Mouse (Mus musculus) hindbrain, embryonic 16.5 days (tissue): ENCODE data around the gene Itgam. TPM values are rescaled to one million over a fixed set of nuclear protein-coding genes. Genes with fewer than 3 reads are reported as not detected.
"Not testable (repeated sequence)": the region's sequence is repeated elsewhere in the genome, so short reads cannot be mapped to it uniquely, and the experiment has no call there.

Source experiments
- ATAC-seq: fragments of 200-750 bp; cut with Nextera tagmentation; 2 replicates; pipeline ENCODE4 v1.8.0; 2017; ENCODE audit warnings: moderate TSS enrichment, moderate library complexity
- H3K27ac ChIP-seq: fragments of 300-500 bp; sonication (generic); 2 replicates; pipeline ENCODE4 v1.5.1; 2014; ENCODE audit warnings: low read depth, mild to moderate bottlenecking, control low read depth, low read length, moderate library complexity
- H3K27me3 ChIP-seq: fragments of 300-500 bp; sonication (generic); replicated peaks from 2 replicates; pipeline ENCODE4 v1.6.1; 2014; ENCODE audit warnings: low read length; ENCODE audit not compliant: control insufficient read depth, insufficient read depth
- H3K36me3 ChIP-seq: fragments of 300-500 bp; sonication (generic); 2 replicates; pipeline ENCODE4 v1.6.1; 2014; ENCODE audit warnings: mild to moderate bottlenecking, low read length, moderate library complexity, mixed read lengths; ENCODE audit not compliant: control insufficient read depth, insufficient read depth
- H3K4me1 ChIP-seq: fragments of 300-500 bp; sonication (generic); 2 replicates; pipeline ENCODE4 v1.6.1; 2014; ENCODE audit warnings: low read depth, low read length; ENCODE audit not compliant: control insufficient read depth, insufficient read depth
- H3K4me2 ChIP-seq: fragments of 300-500 bp; sonication (generic); 2 replicates; pipeline ENCODE4 v1.6.1; 2014; ENCODE audit warnings: mild to moderate bottlenecking, low read length, control low read depth, moderate library complexity
- H3K4me3 ChIP-seq: fragments of 300-500 bp; sonication (generic); 2 replicates; pipeline ENCODE4 v1.5.1; 2014; ENCODE audit warnings: mild to moderate bottlenecking, low read length, control low read depth, moderate library complexity
- H3K9ac ChIP-seq: fragments of 300-500 bp; sonication (generic); 2 replicates; pipeline ENCODE4 v1.6.1; 2014; ENCODE audit warnings: low read depth, mild to moderate bottlenecking, control low read depth, low read length, moderate library complexity
- H3K9me3 ChIP-seq: fragments of 300-500 bp; sonication (generic); 2 replicates; pipeline ENCODE4 v1.6.1; 2014; ENCODE audit warnings: mild to moderate bottlenecking, low read length, moderate library complexity; ENCODE audit not compliant: control insufficient read depth
- WGBS: fragments of 180-500 bp; shearing (Covaris S2); extraction: QIAGEN DNeasy Blood & Tissue Kit; methylation state at CpG from one replicate; pipeline ENCODE4 v1.1.7; 2014; 5-methylcytosine and 5-hydroxymethylcytosine counted together
- polyA plus RNA-seq: library from polyadenylated mRNA; unstranded; fragments of >200 nt; fragmentation: Nextera tagmentation; extraction: Ambion mirVana; gene quantifications from 2 replicates; pipeline ENCODE4 v1.2.1, GENCODE M21; 2015

Itgam gene
- polyA plus RNA-seq, 1 experiment from 2014 or later = 0.94 TPM

DNA sequence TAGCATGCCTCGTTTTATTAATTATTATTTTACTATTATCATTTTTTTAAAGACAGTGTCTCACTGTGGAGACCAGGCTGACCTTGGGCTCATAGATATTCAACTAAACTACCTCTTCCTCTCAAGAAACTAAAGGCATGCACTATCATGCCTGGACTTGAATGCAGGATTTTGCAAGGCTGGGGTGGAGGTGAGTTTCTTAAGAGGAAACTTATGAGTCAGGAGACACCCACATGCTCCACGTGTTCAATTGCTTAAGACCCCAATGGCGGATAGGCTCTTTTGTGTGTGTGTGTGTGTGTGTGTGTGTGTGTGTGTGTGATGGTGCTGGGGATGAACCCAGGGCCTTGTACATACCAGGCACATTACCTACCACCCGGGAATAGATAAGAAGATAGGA lies 37.1 kb upstream of the Itgam start:
- no peak overlapping the region for H3K9ac ChIP-seq
- no peak overlapping the region for H3K4me3 ChIP-seq
- H3K36me3 ChIP-seq = no peaks in the 10 kb centered on the region
- no peak for ATAC-seq
- 85% methylated on average over 4 of the region's 4 CpGs for WGBS
- H3K4me1 ChIP-seq = no peaks in the 10 kb centered on the region
- no peaks in the 10 kb centered on the region for H3K9me3 ChIP-seq
- H3K4me2 ChIP-seq = no peak overlapping the region
- H3K27ac ChIP-seq = no peak overlapping the region
- no peaks in the 10 kb centered on the region for H3K27me3 ChIP-seq

DNA sequence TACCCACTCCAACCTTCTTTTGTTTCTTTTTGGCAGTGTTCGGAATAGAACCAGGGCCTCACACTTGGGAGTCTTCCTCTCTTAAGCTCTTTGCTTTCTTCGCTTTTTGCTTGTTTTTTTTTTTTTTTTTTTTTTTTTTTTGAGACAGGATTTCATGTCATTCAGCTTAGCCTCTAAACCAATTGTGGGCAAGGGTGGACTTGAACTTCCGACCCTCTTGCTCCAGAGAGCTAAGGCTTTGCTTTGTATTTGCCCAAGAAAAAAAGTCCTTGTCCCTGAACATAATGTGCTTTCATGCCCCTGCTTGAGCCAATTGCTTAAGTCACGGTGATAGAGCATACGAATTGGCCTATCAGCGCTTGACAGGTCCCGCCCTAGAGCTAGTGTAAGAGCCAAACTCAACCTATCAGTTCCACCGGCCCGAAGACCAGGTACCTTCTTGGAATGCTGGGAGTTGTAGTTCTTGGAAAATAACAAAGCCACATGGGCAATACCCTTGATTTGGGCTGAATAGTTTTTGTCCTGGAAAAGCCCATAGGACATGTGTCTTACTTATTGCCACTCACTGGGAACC lies 30.9 kb upstream of the Itgam start:
- no peak overlapping the region for H3K27ac ChIP-seq
- no peak overlapping the region for H3K9ac ChIP-seq
- H3K4me2 ChIP-seq = no peak overlapping the region
- WGBS = 45% methylated on average over 9 of the region's 9 CpGs
- no peaks in the 10 kb centered on the region for H3K9me3 ChIP-seq
- H3K4me3 ChIP-seq = no peak overlapping the region
- ATAC-seq = peak; percentile 65
- H3K36me3 ChIP-seq = no peaks in the 10 kb centered on the region
- no peaks in the 10 kb centered on the region for H3K27me3 ChIP-seq
- no peaks in the 10 kb centered on the region for H3K4me1 ChIP-seq

DNA sequence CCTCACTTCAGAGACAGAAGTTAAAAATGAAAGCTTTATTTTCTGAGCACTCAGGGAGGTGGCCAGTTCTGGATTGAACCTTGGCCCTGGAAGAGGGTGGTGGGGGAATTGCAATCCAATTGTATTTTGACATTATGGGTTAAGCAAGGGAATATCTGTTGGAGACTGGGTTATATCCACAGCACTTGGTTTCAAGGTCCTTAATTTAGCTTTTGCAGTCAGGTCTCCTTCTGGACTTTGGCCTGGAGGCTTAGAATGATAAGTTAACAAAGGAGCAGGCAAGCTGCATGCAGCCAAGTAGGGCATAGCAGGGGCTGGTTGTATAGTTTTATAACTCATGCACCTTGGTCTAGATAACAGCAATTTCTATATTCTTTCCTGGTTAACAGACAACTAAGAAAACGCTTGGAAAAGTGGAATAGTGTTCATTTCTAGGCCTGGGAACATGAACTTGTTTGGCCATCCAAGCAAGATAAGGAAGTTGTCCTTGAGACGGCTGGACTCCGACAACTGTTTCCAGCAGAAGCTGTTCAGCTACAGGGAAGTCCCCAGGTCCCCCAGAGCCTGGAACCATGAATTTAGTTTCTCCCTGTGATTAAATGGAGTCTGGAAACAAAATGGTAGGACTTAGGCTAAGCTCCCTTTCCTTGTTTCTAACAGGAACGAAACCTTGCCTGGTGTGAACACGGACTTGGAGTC lies 30.0 kb upstream of the Itgam start:
- Histone ChIP-seq H3K27ac (no peak overlapping the region), H3K9ac (no peak overlapping the region), H3K4me3 (no peak overlapping the region), H3K27me3 (no peaks in the 10 kb centered on the region), H3K4me2 (no peak overlapping the region), H3K36me3 (no peaks in the 10 kb centered on the region), H3K4me1 (no peaks in the 10 kb centered on the region), H3K9me3 (no peaks in the 10 kb centered on the region)
- ATAC-seq = no peak
- 88% methylated on average over 5 of the region's 5 CpGs for WGBS

DNA sequence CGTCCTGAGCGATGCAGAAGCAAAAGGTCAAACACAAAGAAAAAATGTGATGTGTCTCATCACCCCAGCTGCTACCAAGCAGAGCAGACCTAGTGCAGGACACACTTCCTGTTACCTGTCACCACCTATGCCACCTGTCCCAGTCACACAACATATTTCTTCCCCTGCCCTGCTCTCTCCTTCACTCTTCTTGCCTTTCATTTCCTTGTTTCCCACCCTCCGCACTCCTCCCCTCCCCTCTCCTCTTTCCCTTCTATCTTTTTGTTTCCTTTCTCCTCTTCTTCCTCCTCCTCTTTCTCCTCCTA lies 29.5 kb upstream of the Itgam start:
- no peak for ATAC-seq
- no peak overlapping the region for H3K27ac ChIP-seq
- no peaks in the 10 kb centered on the region for H3K4me1 ChIP-seq
- 94% methylated on average over 3 of the region's 3 CpGs for WGBS
- no peaks in the 10 kb centered on the region for H3K27me3 ChIP-seq
- H3K4me3 ChIP-seq = no peak overlapping the region
- no peaks in the 10 kb centered on the region for H3K36me3 ChIP-seq
- H3K4me2 ChIP-seq = no peak overlapping the region
- no peak overlapping the region for H3K9ac ChIP-seq
- H3K9me3 ChIP-seq = no peaks in the 10 kb centered on the region

DNA sequence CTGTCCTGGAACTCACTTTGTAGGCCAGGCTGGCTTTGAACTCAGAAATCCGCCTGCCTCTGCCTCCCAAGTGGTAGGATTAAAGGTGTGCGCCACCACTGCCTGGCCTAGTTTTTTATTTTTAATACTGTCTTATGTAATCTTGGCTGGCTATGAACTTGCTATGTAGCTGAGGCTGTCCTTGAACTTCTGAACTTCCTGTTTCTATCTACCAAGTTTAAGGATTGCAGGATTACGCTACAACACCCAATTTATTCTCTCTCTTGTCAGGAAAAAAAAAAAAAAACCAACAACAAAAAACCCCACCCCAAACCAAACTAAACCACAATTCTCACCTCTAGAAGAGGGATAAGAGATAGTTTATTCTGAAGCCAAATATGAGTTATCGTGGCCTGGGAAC lies 28.8 kb upstream of the Itgam start:
- H3K27me3 ChIP-seq = no peaks in the 10 kb centered on the region
- 97% methylated on average over 4 of the region's 4 CpGs for WGBS

DNA sequence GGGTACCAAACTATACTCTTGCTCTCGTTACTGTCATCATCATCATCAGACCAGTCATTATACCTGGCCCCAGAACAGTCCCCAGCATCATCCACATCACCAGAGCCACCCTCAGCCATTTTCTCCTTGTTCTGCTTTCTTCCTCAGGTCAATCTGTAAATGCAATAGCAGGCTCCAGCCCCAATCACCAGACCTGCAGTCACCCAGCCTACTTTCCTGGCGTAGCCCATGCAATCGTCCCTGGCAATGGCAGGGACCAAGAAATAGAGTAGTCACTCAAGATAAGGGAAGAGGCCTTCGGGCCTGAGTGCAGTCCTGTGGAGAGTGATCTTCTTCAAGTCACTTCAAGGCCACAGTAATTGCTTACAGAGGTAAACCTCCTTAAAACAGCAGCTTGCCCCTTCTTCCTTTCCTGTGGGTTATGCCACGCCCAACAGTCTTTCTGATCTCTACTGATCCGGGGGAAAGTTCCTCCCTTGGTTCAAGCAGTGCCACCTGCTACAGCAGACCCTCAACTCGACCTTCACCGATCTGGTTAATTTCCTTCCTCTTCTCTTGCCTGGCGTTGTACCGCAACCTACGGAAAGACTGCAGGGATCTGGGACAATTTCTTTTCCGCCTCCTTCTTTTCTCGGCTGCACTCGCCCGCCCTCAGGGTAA lies 20.1 kb upstream of the Itgam start:
- WGBS = 85% methylated on average over 15 of the region's 15 CpGs
- not testable (repeated sequence) for H3K4me2 ChIP-seq, H3K4me1 ChIP-seq, H3K4me3 ChIP-seq, H3K36me3 ChIP-seq, H3K27ac ChIP-seq, H3K27me3 ChIP-seq, H3K9ac ChIP-seq, ATAC-seq, H3K9me3 ChIP-seq

More for the DNA sequence above, 28.8 kb upstream of the Itgam start:
- ATAC-seq = no peak
- Histone ChIP-seq H3K9ac (no peak overlapping the region), H3K36me3 (no peaks in the 10 kb centered on the region), H3K9me3 (no peaks in the 10 kb centered on the region), H3K27ac (no peak overlapping the region), H3K4me3 (no peak overlapping the region), H3K4me1 (no peaks in the 10 kb centered on the region), H3K4me2 (no peak overlapping the region)

DNA sequence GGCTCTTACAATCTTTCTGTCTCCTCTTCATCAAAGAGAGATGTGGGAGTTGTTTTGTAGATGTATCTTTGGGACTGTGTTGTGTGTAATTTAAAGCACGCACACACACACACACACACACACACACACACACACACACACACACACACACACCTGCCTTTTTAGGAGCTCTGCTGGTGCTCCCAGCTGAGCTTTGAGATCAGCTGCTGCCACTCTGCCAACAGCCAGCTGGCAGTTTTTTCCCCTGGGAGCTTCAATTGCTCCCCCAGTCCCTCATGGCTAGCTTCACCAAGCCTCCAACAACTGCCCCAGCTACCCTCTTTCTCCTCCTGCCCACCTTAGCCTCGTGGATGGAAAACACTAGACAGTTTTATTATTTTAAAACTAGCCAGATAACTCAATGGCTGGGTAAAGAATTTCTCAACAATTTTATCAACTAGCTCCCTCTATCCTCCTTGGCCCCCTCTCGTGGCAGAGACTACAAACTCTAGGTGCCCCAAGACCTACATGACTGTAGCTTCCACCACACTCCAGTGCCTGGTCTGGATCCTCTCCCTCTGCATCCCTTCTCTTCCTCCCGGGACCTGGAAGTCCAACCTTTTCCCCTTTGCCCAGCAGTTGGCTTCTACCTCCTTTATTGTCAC lies 18.2 kb upstream of the Itgam start:
- ATAC-seq = no peak
- H3K27ac ChIP-seq = no peak overlapping the region
- no peaks in the 10 kb centered on the region for H3K9me3 ChIP-seq
- H3K36me3 ChIP-seq = no peaks in the 10 kb centered on the region
- H3K9ac ChIP-seq = no peak overlapping the region
- H3K27me3 ChIP-seq = no peaks in the 10 kb centered on the region
- no peak overlapping the region for H3K4me3 ChIP-seq
- H3K4me1 ChIP-seq = no peaks in the 10 kb centered on the region
- no peak overlapping the region for H3K4me2 ChIP-seq
- 71% methylated on average over 4 of the region's 4 CpGs for WGBS

DNA sequence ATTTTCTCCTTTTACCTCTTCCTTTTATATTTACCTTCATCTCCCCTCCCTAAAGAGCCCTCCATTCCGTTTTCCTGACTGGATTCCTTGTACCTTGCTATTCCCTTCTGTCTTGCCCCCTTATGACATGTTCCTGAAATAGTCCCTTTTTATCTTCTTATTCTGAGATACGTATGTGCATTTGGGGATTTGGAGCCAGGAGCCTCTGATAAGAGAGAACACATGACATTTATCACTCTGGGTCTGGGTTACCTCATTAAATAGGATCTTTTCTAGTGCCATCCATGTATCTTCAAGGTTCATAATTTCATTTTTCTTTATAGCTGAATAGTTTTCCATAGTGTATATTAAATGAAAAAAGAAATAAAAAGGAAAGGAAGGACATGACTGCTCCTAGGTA lies 16.8 kb upstream of the Itgam start:
- H3K4me3 ChIP-seq = no peak overlapping the region
- H3K9ac ChIP-seq = no peak overlapping the region
- H3K36me3 ChIP-seq = no peaks in the 10 kb centered on the region
- 67% methylated on average over 2 of the region's 2 CpGs for WGBS
- H3K4me2 ChIP-seq = no peak overlapping the region
- no peak overlapping the region for H3K27ac ChIP-seq
- no peaks in the 10 kb centered on the region for H3K9me3 ChIP-seq
- H3K27me3 ChIP-seq = no peaks in the 10 kb centered on the region
- no peaks in the 10 kb centered on the region for H3K4me1 ChIP-seq
- ATAC-seq = no peak

DNA sequence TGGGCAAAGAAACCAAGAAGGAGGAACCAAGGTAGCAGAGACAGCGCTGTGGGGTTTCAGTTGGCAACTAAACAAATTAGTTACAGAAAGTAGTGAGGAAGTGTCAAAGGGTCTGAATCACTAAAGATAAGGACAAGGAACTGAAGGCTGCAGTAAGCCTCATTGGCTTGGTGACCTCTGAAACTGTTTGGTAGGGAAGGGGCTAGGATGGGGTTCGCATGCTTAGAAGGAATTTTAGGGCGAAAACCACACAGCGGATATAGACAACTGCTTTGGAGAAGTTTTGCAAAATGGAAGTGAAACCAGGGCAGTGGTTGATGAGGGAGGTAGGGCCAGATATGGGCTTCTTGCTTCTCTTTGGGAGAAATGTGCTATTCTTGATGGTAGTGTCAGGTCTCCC lies 13.6 kb upstream of the Itgam start:
- H3K9me3 ChIP-seq = no peaks in the 10 kb centered on the region
- no peak for ATAC-seq
- 94% methylated on average over 4 of the region's 4 CpGs for WGBS

More for the DNA sequence above, 13.6 kb upstream of the Itgam start:
- Histone ChIP-seq H3K4me3 (no peak overlapping the region), H3K9ac (no peak overlapping the region), H3K4me2 (no peak overlapping the region), H3K27me3 (no peaks in the 10 kb centered on the region), H3K27ac (no peak overlapping the region), H3K36me3 (no peaks in the 10 kb centered on the region), H3K4me1 (no peaks in the 10 kb centered on the region)
